Mouse (Mus musculus) ES-E14 (cell line): ENCODE data around the gene Etfa.

Experiments
- CHD2 ChIP-seq: IDR thresholded peaks from 2 replicates; pipeline ENCODE4 v1.6.1; 2014; ENCODE audit warnings: mild to moderate bottlenecking, low read depth, low read length, inconsistent platforms
- ZC3H11A ChIP-seq: IDR thresholded peaks from 2 replicates; pipeline ENCODE4 v1.6.1; 2012; ENCODE audit warnings: low read depth, mild to moderate bottlenecking, inconsistent platforms, low read length, borderline replicate concordance

DNA sequence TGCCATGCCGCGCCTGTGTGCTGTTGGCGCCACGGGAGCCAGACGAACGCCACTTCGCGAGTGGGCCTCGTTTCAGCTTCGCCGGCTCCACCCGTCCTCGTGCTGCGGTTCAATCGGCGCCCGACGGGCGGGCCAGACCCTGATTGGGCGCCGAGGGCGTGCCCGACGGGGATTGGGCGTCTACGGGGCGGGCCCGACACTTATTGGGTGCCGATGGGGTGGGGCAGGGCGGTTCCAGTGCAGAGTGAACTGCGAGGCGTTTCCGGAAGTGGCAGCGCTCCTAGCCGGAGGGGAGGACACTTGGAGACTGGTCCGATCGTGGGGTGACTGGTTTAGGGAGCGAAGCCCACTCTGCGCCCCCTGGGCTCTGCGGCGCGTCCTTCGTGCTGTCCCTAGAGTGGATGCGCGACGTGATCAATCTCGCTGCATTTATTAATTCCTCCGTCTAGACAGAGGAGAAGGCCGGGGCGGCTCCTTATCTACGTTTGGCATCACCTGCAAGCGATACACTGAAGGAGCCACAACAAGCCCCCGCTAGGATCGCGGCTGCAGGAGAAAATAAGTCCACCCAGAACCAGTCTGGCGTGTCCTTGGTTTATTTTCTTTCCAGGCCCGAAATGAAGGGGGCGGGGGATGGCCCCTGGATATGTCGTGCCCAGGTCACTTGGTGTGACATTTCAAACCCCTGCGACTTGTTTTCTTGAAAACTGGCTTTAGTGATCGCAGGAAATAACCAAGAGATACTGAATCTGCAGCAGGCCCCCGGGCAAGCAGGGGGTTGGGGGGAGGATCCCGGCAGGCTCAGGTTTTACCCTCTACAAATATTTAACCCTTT lies 34.4 kb upstream of the Etfa start:
- TF ChIP-seq CHD2: no peak
- no peak for TF ChIP-seq ZC3H11A
